Mouse (Mus musculus) ES-E14 (cell line): ENCODE measurements around the gene Gm5114.

Source experiments
- CHD2 ChIP-seq: IDR thresholded peaks from 2 replicates; pipeline ENCODE4 v1.6.1; 2014; ENCODE audit warnings: mild to moderate bottlenecking, low read depth, low read length, inconsistent platforms
- HCFC1 ChIP-seq: IDR thresholded peaks from 2 replicates; pipeline ENCODE4 v1.6.1; 2012; ENCODE audit warnings: low read length, inconsistent platforms, borderline replicate concordance; ENCODE audit not compliant: insufficient read depth
- MAFK ChIP-seq: IDR thresholded peaks from 2 replicates; pipeline ENCODE4 v1.6.1; 2014; ENCODE audit warnings: mild to moderate bottlenecking, low read depth, low read length, inconsistent platforms; ENCODE audit not compliant: insufficient read depth
- ZNF384 ChIP-seq: IDR thresholded peaks from 2 replicates; pipeline ENCODE4 v1.6.1; 2012; ENCODE audit warnings: low read depth, low read length, inconsistent platforms

- TF ChIP-seq CHD2 (no peak), ZNF384 (no peak), MAFK (no peak), HCFC1 (no peak)
Measured at GRCm38 (mm10) chr7:39440362-39440761, 27.4 kb upstream of the Gm5114 start.
